Comparison of ENCODE assay signal across 7 mouse cellular contexts in the genomic region with DNA sequence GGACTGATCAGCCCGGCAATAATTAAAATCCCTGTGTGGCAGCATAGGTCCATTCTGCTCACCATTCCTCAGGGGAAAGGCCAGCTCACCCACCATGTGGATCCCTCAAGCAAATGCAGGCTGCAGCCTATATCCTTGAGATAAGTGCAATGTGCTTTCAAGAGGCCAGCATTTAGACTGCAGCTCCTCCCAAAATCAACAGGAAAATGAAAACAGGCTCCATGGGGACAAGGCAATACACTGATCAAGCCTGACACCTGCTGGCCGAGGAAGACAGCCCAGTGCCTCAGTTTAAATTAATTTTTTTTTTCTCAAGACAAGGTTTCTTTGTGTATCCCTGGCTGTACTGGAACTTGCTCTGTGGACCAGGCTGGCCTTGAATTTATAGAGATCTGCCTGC. TPM values are rescaled to one million over a fixed set of nuclear protein-coding genes. Genes with fewer than 3 reads are reported as not detected.
A peak's percentile ranks its signal among the peaks of the same experiment; 100 is the strongest.
DNase-seq lines count a peak whose midpoint lies in the region; ATAC-seq and TF ChIP-seq lines count a peak whose summit lies in the region.

No protein-coding gene starts in this region.

- CTCF ChIA-PET in Patski (lab: Charles Lee), result interaction anchor here (0.6 to 1.5 kb wide), 13 partner anchors 9 to 371 kb away, joined by 3 to 9 read pairs (median 3); no protein-coding TSS in a partner anchor

- POLR2A ChIA-PET in Patski (lab: Charles Lee), result no interaction called here

- no peaks in the 10 kb centered on the region for H3K27me3 ChIP-seq in Patski
- no peaks in the 10 kb centered on the region for H3K27me3 ChIP-seq in kidney, adult 2 months (replicated peaks; ENCODE audit: control insufficient read depth, insufficient read depth, low read length)
- H3K27me3 ChIP-seq in lung, embryonic 14.5 days (ENCODE audit: insufficient read depth, low read length), result no peaks in the 10 kb centered on the region

- H3K4me1 ChIP-seq in kidney, adult 2 months (ENCODE audit: control insufficient read depth, insufficient read depth, low read length), result no peaks in the 10 kb centered on the region
- H3K4me1 ChIP-seq in lung, embryonic 14.5 days (ENCODE audit: insufficient read depth), result no peaks in the 10 kb centered on the region

- no peak for TF ChIP-seq POLR2A in kidney, adult 2 months (IDR thresholded peaks at IDR 0.05; ENCODE audit: low read depth, low read length)

- TF ChIP-seq CTCF in Patski (IDR thresholded peaks at IDR 0.05), result peak; percentile 66
- TF ChIP-seq CTCF in kidney, adult 2 months (conservative IDR thresholded peaks at IDR 0.05; ENCODE audit: insufficient read depth, insufficient read length, low read depth, low read length), result peak; percentile 70
- peak; percentile 63 for TF ChIP-seq CTCF in lung, embryonic 14.5 days (IDR thresholded peaks at IDR 0.05; ENCODE audit: low read depth)

- H3K4me2 ChIP-seq in lung, embryonic 14.5 days, result no peak overlapping the region

- peak; percentile 33 to 37 for DNase-seq in left cerebral cortex, adult 18-20 months (ENCODE audit: low spot score in 2 of 2)
- DNase-seq in left cerebral cortex, adult 11 months (ENCODE audit: low spot score), result no peak
- no peak for DNase-seq in Patski (ENCODE audit: low read depth, low spot score)
- peak; percentile 64 for DNase-seq in embryo, embryonic 10.5 days (ENCODE audit: low spot score)
- peak; percentile 40 for DNase-seq in kidney, adult 2 months
- peak; percentile 71 for DNase-seq in lung, embryonic 14.5 days
- DNase-seq in right cerebral cortex, adult 2 months (ENCODE audit: low spot score in 2 of 2), result peak; percentile 47 to 49

- H3K9me3 ChIP-seq in lung, embryonic 14.5 days (ENCODE audit: low read depth, low read length), result no peaks in the 10 kb centered on the region

- H3K4me3 ChIP-seq in kidney, adult 2 months (ENCODE audit: insufficient read depth, low read depth, low read length), result no peak overlapping the region
- H3K4me3 ChIP-seq in lung, embryonic 14.5 days (ENCODE audit: low read depth, low read length), result no peak overlapping the region

- H3K9ac ChIP-seq in lung, embryonic 14.5 days, result no peak overlapping the region

- peak; percentile 78 for ATAC-seq in Patski
- no peak for ATAC-seq in lung, embryonic 14.5 days (ENCODE audit: insufficient read depth)

- WGBS in kidney, adult 2 months, result 30% methylated on average over 2 of the region's 2 CpGs
- 52% methylated on average over 2 of the region's 2 CpGs for WGBS in lung, embryonic 14.5 days

- in situ Hi-C loops in Patski (cut with MboI; ENCODE audit: low pct_unique_long_range_greater_than_20kb), result no loop called here

- no peak overlapping the region for H3K27ac ChIP-seq in kidney, adult 2 months (ENCODE audit: insufficient read depth, low read depth, low read length)
- H3K27ac ChIP-seq in lung, embryonic 14.5 days (ENCODE audit: low read depth), result no peak overlapping the region

- H3K36me3 ChIP-seq in kidney, adult 2 months (ENCODE audit: control insufficient read depth, insufficient read depth, low read length), result no peaks in the 10 kb centered on the region; the same call in none of the 2 replicates
- H3K36me3 ChIP-seq in lung, embryonic 14.5 days (ENCODE audit: insufficient read depth), result peaks cover 39% of the 10 kb centered on the region

RNA-seq across cellular contexts. Expression of a gene that starts 24.9 kb away (rescaled TPM):
- 10 to 100 TPM; 11.9 to 15.2 TPM for total RNA-seq in left cerebral cortex, adult 18-20 months (2021)
- polyA plus RNA-seq in Patski (2021), result 41.9 TPM
- polyA plus RNA-seq in kidney, adult 2 months (2012; rRNA removed), result 4.1 and 4.4 TPM in 2 replicates
- polyA plus RNA-seq in lung, embryonic 14.5 days (2014; fragmentation: Nextera tagmentation; extraction: Ambion mirVana), result 34.1 and 37.2 TPM in 2 replicates

RNA-seq across cellular contexts. Expression of a gene that starts 28.9 kb away (rescaled TPM):
- total RNA-seq in left cerebral cortex, adult 18-20 months (2021), result 10 to 100 TPM; 20.8 to 23.4 TPM
- 24.7 TPM for polyA plus RNA-seq in Patski (2021)
- 13.3 and 14.0 TPM in 2 replicates for polyA plus RNA-seq in kidney, adult 2 months (2012; rRNA removed)
- 28.1 and 32.7 TPM in 2 replicates for polyA plus RNA-seq in lung, embryonic 14.5 days (2014; fragmentation: Nextera tagmentation; extraction: Ambion mirVana)

Comparison
In these comparisons a context has a peak if more than half of its experiments do, and no peak if none do; other contexts are left out.
1. DNase-seq: peak in left cerebral cortex, adult 18-20 months (2 of 2), embryo, embryonic 10.5 days (single experiment), kidney, adult 2 months (single experiment), lung, embryonic 14.5 days (single experiment) and right cerebral cortex, adult 2 months (2 of 2); none in left cerebral cortex, adult 11 months (single experiment) and Patski (single experiment).
2. Peak in every context shown above with its lines, with median percentiles within 50 percentile points of each other: CTCF ChIP-seq.